Mouse (Mus musculus): Measurements from ENCODE around the gene Scyl1.

Gene Scyl1

DNA sequence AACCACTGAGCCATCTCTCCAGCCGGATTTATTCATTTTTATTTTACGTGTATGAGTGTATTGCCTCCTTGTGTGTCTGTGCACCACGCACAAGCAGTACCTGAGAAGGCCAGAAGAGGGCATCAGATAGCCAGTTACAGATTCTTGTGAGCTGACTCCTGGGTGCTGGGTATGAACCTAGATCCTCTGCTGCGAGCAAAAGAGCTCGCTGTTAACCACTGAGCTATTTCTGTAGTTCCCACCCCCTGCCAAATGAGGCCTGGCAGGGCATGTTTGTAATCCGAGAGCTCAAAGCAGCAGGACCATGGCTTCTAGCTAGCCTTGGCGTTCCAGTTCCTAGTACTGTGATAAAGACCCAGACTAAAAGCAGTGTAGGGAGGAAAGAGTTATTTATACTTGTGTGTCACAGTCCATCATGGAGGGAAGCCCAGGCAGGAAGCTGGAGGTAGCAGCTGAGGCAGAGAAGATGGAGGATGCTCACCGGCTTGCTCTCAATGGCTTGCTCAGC is 16.0 kb upstream of the Scyl1 start:
- DNase-seq: peak; percentile 92

GRCm38 (mm10) chr19:5786441-5787114 is 15.4 kb upstream of the Scyl1 start:
- DNase-seq: peak; percentile 93

- no peak for DNase-seq
Observed at GRCm38 (mm10) chr19:5784958-5785577, 13.8 kb upstream of the Scyl1 start.

DNA sequence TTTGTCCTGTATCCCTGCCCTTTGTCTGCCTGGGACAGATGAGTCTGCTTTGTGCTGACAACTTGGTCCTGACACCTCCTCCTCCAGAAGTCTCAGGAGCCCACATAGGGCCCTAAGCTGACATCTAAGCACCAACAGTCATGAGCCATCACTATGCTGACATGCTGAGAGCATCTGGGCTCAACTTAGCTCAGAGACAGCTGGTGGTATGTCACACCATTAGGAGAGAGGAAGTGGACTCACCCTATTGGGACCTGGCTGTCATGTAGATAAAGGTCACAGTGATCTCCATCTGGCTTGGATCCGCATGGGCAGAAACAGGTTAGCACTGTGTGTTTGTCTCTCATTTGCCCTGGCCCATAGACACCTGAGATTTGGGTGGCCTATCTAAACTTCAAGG is 10.9 kb upstream of the Scyl1 start:
- no peak for DNase-seq

- DNase-seq: no peak
Observed at GRCm38 (mm10) chr19:5781532-5781931, 10.3 kb upstream of the Scyl1 start.

DNA sequence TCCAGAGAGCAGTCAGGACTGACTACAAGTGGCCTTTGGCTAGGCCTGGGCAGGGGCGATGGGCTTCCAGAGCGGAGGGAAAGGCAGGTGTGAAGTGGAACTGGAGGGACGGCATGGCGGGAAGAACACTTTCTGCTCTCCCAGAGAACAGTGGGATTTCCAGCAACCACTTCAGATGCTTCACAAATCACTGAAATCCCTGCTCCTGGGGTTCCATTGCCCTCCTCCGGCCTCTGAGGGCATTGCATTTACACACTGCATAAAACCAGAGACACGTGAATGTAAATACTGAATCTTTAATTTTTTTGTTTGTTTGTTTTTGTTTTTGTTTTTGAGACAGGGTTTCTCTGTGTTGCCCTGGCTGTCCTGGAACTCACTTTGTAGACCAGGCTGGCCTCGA is 9.0 kb upstream of the Scyl1 start:
- peak; percentile 39 for DNase-seq

- no peak for DNase-seq
Observed at GRCm38 (mm10) chr19:5778312-5778711, 7.1 kb upstream of the Scyl1 start.

DNA sequence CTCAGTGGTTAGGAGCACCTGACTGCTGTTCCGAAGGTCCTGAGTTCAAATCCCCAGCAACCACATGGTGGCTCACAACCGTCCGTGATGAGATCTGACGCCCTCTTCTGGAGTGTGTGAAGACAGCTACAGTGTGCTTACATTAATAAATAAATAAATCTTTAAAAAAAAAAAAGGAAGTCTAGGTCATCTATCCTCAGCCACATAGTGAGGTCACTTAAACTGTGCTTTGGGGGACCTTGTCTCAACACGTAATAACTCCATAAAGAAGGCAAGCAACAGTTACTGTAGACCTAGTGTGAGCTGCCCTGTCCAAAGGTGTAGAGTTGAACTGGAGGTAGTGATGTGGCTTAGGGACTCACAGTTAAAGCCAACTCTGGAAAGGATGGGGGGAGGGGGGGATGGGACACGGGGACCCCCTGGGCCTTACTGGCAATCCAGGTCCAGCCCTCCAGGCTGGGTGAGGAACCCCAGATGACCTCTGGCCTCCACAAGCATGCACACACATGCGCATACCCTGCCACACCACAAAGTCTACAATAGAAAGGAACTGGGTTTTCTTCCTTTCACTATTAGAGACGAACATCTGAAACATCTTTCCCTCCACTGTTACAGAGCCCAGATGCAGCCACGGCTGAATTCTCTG is 6.3 kb upstream of the Scyl1 start:
- DNase-seq: no peak

- no peak for DNase-seq
Observed at GRCm38 (mm10) chr19:5770311-5770710, 908 bp downstream of the Scyl1 start.

DNA sequence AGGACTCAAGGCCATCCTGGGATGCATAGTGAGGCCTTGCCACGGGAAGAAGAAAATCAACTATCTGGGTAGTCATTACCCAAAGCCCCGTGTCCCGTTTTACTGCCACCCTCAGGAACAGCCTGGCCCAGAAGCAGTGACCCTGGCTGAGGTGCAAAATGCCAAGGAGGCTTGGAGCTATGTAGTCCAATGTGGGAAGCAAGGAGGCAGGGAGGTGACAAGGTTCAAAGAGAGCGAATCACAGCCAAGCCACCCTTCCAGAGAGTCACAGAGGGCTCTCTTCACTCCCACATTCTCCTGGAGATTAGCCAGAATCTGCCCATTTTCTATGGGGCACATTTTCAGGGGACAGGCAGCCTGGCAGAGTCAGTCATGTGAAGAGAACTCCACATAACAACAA is 3.9 kb downstream of the Scyl1 start:
- DNase-seq: no peak

DNA sequence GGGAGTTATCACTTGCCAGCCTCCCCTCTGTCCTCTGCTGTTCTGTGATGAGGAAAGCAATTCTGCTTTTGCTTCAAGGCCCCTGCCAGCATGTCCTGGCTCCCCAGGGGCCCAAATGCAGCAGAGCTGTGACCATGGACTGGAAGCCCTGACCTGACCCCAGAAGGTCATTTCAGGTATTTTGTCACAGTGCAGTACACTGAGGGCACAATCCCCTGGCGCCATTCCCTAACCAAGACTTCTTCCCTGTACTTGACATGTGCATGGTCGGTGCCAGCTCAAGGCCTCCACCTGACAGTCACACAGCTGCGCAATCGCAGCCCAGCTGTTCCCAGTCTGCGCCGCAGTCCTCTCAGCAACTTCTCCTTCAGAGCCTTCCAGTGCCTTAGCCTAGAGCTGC is 8.1 kb downstream of the Scyl1 start:
- no peak for DNase-seq

DNA sequence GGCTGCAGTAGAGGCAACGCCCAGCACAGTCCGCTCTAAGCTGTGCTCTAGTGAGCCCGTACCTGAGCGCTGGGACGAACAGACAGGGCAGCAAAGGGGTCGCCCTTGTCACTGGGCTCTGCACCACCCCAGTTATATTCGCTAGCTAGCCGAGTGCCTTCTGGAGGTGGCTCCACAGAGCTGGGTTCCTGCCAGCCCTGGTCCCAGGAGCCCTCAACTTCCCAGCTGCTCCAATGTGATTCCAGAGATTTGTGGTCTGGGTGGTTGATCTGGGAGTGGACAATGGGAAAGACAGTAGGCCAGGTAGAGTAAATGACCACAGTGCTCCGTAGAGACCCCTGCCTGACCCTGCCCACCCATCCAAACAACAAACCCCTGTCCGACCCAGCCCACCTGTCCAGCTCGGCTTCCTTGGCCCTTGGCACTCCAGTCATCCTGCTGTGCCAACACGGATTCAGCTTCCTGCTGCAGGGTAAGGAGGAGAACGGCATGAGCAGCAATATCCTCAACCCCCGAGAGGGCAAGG is 12.3 kb downstream of the Scyl1 start:
- DNase-seq: no peak

GRCm38 (mm10) chr19:5756991-5757636 is 14.1 kb downstream of the Scyl1 start:
- no peak for DNase-seq

DNA sequence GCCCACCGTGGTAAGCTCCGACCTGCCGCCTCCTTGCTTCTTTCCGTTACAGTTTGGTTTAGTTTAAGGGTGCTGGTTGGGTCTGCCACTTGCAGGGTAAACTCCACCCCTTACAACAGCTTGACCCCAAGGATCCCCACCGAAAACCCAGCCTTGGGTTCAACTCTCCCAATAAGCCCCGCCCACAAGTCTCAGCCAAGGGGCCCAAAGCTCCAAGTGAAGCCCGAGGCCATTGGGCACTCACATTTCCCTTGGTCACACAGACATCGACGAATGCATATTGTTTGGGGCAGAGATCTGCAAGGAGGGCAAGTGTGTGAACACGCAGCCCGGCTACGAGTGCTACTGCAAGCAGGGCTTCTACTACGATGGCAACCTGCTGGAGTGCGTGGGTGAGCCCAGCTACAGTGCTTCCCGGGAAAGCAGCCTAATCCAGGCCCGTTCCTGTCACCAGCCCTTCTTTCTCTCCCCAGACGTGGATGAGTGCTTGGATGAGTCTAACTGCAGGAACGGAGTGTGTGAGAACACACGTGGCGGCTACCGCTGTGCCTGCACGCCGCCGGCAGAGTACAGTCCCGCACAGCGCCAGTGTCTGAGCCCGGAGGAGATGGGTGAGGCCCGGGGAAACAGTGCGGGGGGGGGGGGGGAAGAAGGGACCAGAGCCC is 14.8 kb downstream of the Scyl1 start:
- DNase-seq: no peak

GRCm38 (mm10) chr19:5751742-5752141 is 19.5 kb downstream of the Scyl1 start:
- DNase-seq: peak; percentile 65

GRCm38 (mm10) chr19:5750951-5751350 is 20.3 kb downstream of the Scyl1 start:
- no peak for DNase-seq

- no peak for DNase-seq
Observed at GRCm38 (mm10) chr19:5749476-5749875, 21.7 kb downstream of the Scyl1 start.

DNA sequence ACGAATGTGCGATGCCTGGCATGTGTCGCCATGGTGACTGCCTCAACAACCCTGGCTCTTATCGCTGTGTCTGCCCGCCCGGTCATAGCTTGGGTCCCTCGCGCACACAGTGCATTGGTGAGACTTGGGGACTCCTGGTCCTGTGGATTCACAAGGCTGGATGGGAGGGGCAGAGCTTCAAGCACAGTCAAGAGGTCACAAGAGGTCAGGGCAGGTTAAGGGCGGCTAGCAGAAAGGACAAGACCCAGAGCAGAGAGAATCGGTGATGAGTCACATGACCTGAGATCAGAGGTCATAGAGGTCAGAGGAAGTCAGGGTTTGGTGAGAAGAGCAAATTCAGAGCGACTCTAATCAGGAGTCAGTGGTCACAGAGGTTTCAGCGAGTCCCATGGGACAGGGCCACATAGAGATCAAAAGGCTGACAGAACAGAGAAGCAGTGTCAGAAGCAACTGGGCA is 24.3 kb downstream of the Scyl1 start:
- DNase-seq: no peak

DNA sequence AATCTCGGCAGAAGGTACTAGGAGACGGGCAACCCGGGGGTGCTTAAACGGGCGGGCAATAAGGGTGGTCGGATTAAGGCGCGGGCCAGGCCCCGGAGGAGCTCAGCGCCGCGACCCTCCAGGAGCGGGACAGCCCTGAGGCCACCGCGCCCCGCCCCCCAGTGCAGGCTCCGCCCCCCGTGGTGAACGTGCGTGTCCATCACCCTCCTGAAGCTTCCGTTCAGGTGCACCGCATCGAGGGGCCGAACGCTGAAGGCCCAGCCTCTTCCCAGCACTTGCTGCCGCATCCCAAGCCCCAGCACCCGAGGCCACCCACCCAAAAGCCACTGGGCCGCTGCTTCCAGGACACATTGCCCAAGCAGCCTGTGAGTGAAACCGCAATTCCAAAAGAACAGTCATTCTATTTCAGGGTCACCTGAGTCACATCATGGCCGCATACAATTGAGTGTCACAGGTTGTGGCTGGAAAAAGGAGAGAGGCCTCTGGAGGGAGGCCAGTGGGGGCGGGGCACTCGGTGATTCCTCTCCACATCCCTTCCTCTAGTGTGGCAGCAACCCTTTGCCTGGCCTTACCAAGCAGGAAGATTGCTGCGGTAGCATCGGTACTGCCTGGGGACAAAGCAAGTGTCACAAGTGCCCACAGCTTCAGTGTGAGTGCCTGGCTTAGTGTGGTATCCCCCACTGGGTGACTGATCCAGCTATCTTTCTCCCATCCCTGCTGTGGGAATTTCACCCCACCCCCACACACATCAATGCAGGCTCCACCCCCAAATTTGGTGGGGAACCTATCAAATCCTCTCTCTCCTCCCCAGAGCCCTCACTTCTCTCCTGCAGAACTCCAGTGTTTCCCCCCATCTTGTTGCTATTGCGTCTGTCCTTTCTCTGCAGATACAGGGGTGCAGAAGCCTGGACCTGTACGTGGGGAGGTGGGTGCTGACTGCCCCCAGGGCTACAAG is 25.2 kb downstream of the Scyl1 start:
- DNase-seq: no peak

DNA sequence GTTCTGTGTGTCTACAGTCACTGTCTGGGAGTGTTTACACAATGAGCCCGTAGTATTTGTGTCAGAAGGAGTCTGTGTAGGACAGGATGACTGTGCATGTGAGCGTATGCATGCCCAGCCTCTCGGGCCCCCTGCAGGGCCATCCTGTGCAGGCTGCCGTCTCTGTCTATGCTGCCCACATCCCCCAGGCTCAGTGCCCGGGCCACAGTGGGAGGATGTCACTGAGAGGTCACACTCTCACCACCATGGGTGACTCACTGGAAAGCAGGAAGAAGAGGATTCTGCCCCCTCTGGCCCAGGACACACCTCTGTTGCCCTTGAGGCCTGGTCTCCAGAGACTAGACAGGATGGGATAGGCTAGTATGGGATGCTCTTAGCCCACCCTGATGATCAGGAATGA is 27.6 kb downstream of the Scyl1 start:
- DNase-seq: peak; percentile 9

GRCm38 (mm10) chr19:5742241-5742641 is 29.0 kb downstream of the Scyl1 start:
- no peak for DNase-seq
